Mouse (Mus musculus) adrenal gland (tissue): Measurements from ENCODE around the gene Msh5.

ENCODE experiments used
- intact Hi-C: fragments of 180-260 bp; cut with DNase I; formaldehyde crosslinking; loops from one replicate; pipeline ENCODE4 v1.15.1; 2025

The Msh5 gene

GRCm38 (mm10) chr17:35070556-35071229 lies 24.1 kb upstream of the Msh5 start:
- intact Hi-C loops: no loop called here

DNA sequence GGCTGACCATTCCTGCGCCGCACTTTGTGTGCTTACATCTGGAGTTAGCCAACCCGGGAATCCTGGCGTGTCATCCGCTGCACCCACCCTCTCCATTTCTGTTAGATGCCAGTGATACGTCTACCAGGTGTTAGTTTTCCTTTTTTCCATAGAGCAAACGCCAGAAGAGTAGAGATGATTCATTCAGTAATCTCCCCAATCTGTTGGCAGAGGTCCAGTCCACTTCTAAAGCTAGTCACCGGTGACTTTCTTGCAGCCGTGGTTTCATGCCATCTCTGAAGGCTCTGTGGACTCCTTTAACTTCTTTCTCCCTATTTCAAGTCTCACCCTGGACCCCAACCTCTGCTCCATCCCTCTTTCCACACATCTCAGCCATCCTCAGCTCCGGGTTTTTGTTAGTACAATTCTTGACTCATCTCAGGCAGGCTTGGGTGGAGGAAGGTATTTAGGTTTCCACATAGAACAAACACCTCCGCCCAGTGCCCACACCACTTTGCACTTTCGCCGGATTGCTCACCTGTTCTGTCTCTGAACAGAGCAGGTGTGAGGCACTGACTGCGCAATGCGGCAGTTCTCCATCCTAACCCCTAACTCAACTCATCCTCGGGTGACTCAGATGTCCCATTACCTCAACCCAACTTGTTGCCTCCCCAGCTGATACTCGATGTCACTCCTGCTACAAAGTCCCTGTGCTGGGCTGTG lies 21.8 kb upstream of the Msh5 start:
- intact Hi-C loops: no loop called here

DNA sequence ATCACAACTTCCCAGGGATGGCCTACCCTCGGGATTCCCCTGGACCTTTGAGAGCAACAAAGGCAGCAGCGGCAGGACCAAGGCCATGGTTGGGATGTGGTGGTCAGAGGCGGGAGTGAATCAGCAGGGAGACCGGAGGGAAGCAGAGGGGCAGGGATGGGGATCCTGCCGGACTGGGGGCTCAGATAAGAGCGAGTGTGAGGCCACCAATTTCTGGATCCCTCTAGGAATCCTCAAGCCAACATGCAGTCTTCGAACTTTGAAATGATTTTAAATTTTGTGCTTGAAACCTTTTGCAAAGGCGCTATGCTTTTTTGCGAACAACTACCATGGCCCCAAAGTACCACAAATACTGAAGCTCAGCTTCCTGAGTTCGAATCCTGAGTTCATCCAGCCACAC lies 19.5 kb upstream of the Msh5 start, which contains the start of gene Mpig6b:
TSS of gene Mpig6b (minus strand) at position 101 of the 400 bp plus-strand sequence.
- intact Hi-C loops: no loop called here

- intact Hi-C loops: loop anchor here (5.0 kb wide), 1 partner anchor 43 kb away; no protein-coding TSS in a partner anchor
These were observed 18.7 kb upstream of the Msh5 start, which contains the start of gene Ly6g6c for GRCm38 (mm10) chr17:35064951-35065947. Gene Ly6g6c (plus strand): TSS chr17:35065388.

- intact Hi-C loops: loop anchor here (5.0 kb wide), 1 partner anchor 42 kb away; no protein-coding TSS in a partner anchor
These were observed 17.9 kb upstream of the Msh5 start for GRCm38 (mm10) chr17:35064378-35064877.

DNA sequence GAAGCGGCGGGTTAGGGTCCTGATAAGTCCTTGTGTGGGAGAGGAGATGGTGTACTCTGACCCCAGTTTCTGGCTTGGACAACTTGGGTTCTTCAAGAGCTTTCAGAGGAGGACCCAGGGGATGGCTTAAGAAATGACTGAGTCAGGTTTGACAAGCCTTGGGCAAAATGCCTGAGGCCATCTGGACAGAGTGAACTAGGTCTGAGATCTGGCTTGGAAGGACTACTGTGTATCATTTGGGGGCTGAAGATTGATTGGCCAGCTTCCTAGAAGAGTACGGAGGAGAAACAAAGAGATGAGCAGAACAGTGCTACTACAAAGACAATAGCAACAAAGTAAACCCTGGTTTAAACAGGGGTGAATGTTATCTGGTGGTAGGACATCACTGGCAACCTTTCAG lies 16.9 kb upstream of the Msh5 start:
- intact Hi-C loops: loop anchor here (5.0 kb wide), 1 partner anchor 41 kb away; no protein-coding TSS in a partner anchor

DNA sequence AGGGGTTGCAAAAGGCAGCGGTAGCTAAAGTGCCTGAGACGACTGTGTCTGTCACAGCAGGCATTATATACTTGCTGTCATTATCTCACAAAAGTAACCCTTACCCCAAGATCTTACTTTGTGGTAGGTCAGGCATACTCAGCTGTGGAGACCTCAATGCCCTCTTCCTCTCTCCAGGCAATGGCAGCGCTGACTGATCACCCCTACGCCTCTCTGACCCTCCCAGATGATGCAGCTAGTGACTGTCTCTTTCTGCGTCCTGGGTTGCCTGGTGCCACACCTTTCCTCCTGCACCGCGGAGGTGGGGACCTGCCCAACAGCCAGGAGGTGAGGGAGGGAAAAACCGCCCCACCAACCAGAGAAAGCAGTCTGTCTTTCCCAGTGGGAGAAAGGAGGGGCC lies 14.8 kb upstream of the Msh5 start:
- intact Hi-C loops: loop anchor here (5.0 kb wide), 1 partner anchor 39 kb away; no protein-coding TSS in a partner anchor

DNA sequence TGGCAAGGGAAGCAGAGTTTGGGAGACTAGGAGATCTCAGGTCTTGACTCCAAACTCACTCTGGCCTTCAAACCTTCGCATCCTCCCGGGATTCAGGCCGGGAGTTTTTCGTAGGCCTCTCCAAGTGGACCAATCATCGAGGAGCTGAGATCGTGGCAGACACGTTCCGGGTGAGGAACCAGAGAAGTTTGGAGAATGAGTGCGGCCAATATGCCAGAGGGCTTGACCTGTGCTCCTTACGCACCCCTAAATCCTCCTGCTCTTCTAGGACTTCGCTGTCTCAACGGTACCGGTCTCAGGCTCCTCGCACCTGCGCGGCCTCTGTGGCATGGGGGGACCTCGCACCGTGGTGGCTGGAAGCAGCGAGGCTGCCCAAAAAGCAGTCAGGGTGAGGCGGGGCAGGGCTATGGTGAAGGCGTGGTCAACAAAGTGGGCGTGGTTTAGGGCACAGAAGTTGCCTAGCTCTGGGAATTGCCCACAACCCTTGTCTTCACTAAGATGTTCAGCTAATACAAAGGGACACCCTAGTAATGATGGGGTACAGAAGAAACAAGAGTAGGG lies 14.3 kb upstream of the Msh5 start:
- intact Hi-C loops: loop anchor here (5.0 kb wide), 1 partner anchor 39 kb away; no protein-coding TSS in a partner anchor

DNA sequence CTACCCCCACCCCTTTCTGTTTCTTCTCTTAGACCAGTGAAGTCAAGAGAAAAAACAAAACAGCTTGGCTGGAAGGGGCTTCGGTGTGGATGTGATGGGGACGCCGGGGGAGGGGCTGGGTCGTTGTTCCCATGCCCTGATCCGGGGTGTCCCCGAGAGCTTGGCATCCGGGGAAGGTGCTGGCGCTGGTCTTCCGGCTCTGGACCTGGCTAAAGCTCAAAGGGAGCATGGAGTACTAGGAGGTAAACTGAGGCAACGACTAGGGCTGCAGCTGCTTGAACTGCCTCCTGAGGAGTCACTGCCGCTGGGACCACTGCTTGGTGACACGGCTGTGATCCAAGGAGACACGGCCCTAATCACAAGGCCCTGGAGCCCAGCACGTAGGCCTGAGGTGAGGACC lies 13.5 kb upstream of the Msh5 start:
- intact Hi-C loops: loop anchor here (5.0 kb wide), 1 partner anchor 38 kb away; no protein-coding TSS in a partner anchor

DNA sequence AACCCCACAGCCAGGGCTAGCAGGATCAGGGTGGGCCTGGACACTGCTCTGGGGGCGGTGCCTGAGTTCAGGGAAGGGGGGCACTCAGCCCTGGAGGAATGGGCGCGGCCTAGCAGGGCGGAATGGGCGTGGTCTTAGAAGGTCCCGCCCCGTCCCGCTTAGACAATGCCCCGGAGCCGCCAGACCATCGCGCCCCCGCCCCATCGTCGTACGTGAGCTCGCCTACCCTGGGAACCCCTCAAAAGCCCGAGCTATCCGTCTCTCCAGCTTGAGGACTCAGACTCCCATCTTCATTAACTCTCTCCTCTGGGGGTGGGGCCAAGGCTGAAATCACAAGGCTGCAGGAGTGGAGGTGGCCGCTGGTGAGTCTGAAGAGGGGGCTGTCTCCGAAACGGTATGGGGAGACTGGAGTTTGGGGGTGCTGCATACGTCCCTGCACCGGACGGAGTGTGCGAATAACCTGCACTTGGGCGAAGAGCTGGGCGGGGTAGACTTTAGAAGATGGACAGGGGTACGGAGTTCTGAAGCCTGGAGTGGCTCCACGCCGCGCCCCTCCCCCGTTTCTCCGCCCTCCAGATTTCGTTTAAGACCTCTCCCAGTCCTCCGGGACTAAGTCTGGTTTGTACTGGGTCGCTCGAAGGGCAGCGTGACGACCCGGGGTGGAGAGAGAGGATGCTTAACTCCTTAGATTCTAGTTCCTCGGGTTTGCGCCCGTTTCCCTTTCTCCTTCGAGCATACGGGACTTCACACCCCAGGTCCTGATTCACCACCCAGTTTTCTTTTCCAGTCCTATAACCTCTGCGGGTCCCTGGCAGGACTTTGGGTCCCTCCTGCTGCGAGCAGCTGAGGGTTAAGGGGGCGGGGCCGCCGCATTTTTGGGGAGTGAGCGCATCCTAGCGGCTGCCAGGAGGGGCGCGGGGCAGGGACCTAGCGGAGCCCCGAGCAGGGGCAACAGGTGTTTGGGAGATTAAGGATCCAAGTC lies 12.7 kb upstream of the Msh5 start, which contains the start of gene Ddah2:
TSS of gene Ddah2 (plus strand) at position 125 of the 982 bp plus-strand sequence.
- intact Hi-C loops: no loop called here

DNA sequence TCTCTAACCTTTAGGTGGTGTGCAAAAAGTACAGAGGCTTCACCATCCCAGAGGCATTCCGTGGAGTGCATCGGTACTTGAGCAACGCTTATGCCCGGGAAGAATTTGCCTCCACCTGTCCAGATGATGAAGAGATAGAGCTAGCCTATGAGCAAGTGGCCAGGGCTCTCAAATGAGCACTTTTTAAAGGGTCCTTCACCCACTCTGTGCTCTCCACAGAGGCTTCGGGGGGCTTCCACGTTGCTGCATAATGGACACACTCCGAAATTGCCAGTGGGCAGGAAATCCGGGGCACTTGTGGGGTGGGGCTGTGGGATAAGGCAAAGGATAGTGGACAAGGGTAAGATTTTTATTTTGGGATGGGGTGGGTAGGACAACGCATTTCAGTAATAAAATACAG lies 11.8 kb upstream of the Msh5 start:
- intact Hi-C loops: no loop called here

- intact Hi-C loops: no loop called here
These were observed 10.5 kb upstream of the Msh5 start for GRCm38 (mm10) chr17:35057090-35057489.

DNA sequence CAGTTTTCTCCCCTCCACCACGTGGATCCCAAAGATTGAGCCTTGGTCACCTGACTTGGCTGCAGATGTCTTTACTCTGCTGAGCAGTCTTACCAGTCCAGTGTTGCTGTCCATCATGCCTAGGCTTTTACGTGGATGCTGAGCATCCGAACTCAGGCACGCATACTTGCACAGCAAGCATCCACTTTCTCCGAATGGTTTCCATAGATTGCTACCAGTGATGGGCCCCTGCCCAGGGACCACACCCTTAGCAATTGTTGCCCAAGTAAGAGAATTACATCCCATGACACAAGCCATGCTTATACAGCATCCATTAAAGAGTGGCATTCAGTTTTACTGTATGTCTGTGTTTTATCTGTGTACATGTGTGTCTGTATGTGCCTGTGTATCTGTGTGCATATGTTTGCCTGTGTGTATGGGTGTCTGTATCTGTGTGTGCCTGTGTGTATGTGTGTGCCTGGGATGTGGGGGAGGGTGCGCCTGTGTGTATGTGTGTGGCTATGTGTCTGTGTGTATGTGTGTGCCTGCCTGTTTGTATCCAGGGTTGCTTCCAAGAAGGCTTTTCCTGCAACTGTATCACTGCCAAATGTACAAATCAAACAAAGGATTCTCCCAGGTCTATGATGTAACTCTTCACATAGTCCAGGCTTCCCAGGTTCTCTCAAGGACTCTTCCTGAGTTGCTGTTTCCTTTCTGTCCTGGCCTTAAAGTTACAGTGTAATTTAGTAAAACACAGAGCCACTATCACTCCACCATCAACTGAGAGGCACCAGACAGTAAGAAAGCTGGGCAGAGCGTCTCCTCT lies 9.3 kb upstream of the Msh5 start:
- intact Hi-C loops: no loop called here

DNA sequence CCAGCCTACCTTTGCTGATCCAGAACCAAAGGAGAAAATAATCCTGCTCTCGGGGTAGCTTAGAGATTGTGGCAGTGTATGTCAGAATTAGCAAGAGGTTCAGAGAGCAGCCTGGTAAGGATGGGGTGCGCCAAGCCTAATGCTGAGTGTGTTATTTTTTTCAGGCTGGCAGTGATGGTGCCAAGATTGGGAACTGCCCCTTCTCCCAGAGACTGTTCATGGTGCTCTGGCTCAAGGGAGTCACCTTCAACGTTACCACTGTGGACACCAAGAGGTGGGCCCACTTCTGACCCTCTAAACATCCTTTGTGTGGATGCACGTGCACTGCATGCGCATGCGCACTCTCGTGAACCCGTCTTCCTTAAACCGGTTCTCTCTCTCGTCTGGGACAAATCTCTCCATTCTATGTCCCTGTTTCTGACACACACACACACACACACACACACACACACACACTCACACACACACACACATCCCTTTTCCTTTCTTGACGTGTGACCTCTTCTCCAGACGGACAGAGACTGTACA lies 5.8 kb upstream of the Msh5 start:
- intact Hi-C loops: no loop called here

- intact Hi-C loops: no loop called here
These were observed 4.9 kb upstream of the Msh5 start for GRCm38 (mm10) chr17:35051156-35052086.

- intact Hi-C loops: no loop called here
These were observed 3.7 kb upstream of the Msh5 start for GRCm38 (mm10) chr17:35050126-35050750.
